Mouse (Mus musculus): Measurements from ENCODE around the gene Nsf.

DNA sequence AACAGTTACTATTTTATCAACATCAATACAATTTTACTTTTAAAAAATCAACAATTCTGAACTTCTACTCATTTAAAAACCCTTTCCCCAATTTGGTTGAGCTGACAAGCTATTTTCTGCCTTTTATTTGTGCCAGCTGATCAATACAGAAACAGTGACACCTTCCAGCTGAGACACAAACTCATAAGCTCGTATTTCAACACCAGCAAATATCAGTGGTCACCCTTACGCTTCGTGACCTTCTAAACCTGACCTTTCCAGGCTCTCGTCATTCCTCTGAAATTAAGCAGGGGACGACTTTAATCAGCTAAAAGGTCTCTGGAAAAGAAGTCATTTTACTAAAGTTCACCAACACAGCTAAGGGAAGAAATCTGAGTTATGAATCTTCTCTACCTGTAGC is 86.2 kb downstream of the Nsf start:
- TF ChIP-seq CTCF (IDR thresholded peaks at IDR 0.05; ENCODE audit: insufficient read depth, low read depth, low read length), result no peak
- no peak for TF ChIP-seq POLR2A (IDR thresholded peaks at IDR 0.05; ENCODE audit: insufficient read depth, low read depth, low read length)

Data from olfactory bulb, adult 2 months (tissue).